Mouse (Mus musculus) layer of hippocampus, postnatal 36 days (tissue): ENCODE measurements around the gene Poc1b. TPM values are rescaled to one million over a fixed set of nuclear protein-coding genes. Genes with fewer than 3 reads are reported as not detected.
"Not testable (repeated sequence)": the region's sequence is repeated elsewhere in the genome, so short reads cannot be mapped to it uniquely, and the experiment has no call there.

Experiments used
- DNase-seq, 2 experiments: peaks; one replicate each; pipeline ENCODE4 v3.0.0; 2022
- total RNA-seq, 2 experiments: library from RNA; stranded (reverse); gene quantifications; 2 replicates each; pipeline ENCODE4 v1.2.3; 2021

Gene Poc1b
- total RNA-seq, 2 experiments from 2014 or later = 6.9 to 9.0 TPM

GRCm38 (mm10) chr10:99196556-99196955 lies 89.7 kb downstream of the Poc1b start:
- DNase-seq = no peak

DNA sequence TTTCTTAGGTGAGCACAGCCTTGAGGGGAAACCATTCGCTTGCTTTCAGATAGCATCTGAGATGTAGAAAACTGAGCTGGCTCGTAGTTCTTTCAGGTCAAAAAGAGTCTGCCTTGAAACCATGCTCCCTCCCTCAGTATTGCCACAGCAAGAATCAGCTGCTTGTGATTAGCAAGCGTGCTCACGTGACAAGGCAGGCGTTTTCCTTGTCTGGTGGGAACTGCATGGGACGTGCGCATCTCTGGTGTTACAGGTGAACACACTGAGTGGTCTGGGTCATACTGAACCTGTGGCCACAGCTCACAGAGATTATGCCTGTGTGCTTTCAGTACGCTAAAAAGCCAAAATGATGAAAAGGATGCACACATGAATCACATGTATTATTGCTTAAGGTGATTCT lies 90.3 kb downstream of the Poc1b start:
- no peak for DNase-seq

GRCm38 (mm10) chr10:99197607-99198305 lies 90.9 kb downstream of the Poc1b start:
- DNase-seq = no peak

DNA sequence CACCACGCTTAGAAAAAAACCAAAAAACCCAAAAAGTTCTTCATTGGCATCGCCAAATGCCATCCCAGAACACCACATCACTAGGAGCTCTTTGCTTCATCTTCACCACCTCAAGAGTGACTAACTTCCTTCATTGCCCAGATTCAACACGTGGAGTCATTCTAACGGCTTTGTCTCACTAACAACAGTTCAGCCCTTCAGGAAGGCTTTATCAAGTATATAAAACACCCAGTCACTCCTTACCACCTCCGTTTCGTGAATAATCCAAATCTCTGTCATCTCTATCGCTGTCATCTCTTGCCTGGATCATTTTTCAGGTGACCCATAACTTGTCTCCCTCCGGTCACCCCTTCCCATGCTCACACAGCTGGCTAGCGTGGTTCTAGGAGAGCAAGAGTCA lies 92.1 kb downstream of the Poc1b start:
- no peak for DNase-seq

- no peak for DNase-seq
Observed at GRCm38 (mm10) chr10:99200944-99201343, 94.1 kb downstream of the Poc1b start.

GRCm38 (mm10) chr10:99201786-99202185 lies 95.0 kb downstream of the Poc1b start:
- DNase-seq = no peak

GRCm38 (mm10) chr10:99202363-99202762 lies 95.5 kb downstream of the Poc1b start:
- DNase-seq = no peak

- no peak for DNase-seq
Observed at GRCm38 (mm10) chr10:99203163-99203562, 96.3 kb downstream of the Poc1b start.

DNA sequence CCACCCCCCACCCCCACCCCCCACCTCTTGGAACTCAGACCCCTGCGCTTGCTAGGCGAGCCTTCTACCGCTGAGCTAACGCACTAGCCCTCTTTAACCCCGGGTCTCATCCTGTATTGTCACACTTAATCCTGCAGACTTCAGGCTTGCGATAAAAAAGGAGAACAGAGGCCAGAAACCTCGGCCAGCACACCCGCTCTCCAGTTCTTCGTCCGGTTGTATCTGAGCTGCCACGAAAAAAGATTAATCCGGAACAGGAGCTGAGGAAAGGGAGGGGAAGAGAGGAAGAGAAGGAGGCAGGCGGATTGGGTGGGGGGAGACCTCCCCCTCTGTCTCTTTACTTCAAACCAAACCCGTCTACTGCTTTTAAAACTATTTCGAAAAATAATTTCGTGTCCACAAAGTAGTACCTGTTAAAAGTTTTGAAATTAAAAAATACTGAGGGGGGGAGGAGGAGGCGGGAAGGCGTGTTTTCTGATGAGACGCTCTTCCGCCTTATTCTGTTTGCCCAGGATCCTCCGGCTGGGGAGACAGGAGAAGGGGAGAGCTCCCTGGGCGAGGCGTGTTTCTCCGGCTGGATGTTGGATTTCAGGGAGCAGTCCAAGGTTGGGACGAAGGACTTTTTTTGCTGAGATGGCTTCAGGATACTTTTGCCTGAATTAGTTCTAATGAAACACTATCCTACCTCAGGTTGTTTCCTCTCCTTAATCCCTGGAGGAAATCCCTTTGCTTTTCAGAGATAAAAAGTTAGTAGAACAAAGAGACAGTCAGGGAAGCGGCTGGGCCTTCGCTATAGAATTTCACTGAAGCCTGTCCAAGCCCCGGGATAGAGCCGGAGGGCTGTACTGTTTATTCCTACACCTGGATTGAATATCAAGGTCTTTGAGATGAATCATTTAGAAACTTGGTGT lies 97.0 kb downstream of the Poc1b start:
- DNase-seq = no peak

- DNase-seq = no peak
Observed at GRCm38 (mm10) chr10:99204553-99204952, 97.7 kb downstream of the Poc1b start.

DNA sequence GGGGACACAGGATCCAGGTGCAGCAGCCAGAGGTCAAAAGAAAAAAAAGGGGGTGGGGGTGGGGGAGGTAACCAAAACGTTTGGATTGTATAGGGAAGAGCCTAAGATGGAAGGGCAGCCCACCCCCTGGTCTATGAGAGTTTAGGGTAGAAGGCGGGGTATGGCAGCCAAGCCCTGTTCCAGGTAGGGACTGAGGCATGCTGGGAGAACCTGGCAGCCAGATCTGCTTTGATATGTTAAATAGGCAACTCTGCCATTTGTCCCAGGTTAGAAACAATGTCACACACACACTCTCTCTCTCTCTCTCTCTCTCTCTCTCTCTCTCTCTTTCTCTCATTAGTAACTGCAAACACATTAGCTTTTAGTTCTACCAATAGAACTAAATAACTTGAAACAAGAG lies 100.3 kb downstream of the Poc1b start:
- DNase-seq = no peak

GRCm38 (mm10) chr10:99209146-99209800 lies 102.4 kb downstream of the Poc1b start:
- DNase-seq = no peak

- no peak for DNase-seq
Observed at GRCm38 (mm10) chr10:99211021-99211420, 104.2 kb downstream of the Poc1b start.

DNA sequence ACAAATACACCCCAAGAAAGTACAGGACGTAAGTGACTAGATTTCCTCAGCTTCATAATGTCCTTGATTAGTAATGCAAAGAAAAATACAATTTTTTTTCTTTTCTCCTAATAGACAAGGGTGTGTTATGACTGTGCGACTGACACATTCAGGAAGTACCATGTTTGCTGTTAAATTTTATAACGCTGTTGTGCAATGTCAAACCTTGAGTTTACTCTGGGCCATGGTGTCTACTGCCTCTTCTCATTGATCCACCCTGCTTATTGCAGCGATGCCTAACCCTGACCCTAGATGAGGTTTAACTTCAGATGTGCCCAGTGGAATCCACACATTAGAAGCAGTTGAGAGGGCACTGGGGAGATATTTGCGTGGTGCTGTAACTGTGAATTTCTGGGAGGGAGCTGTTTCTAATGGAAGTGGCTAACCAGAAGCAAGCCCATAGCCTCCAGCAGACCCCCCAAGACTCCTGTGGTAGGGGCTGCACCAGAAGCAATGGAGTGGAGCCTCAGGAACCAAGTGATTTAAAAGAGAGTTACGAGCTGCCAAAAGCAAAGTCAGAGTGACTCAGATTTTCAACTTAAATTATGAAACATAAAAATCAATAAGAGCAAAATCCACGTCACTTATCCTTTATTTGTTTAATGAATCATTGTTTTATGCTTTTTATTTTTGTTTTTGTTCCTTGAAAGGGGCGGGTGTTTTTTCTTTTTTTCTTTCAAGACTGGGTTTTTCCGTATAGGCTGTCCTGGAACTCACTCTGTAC lies 104.8 kb downstream of the Poc1b start:
- no peak for DNase-seq

DNA sequence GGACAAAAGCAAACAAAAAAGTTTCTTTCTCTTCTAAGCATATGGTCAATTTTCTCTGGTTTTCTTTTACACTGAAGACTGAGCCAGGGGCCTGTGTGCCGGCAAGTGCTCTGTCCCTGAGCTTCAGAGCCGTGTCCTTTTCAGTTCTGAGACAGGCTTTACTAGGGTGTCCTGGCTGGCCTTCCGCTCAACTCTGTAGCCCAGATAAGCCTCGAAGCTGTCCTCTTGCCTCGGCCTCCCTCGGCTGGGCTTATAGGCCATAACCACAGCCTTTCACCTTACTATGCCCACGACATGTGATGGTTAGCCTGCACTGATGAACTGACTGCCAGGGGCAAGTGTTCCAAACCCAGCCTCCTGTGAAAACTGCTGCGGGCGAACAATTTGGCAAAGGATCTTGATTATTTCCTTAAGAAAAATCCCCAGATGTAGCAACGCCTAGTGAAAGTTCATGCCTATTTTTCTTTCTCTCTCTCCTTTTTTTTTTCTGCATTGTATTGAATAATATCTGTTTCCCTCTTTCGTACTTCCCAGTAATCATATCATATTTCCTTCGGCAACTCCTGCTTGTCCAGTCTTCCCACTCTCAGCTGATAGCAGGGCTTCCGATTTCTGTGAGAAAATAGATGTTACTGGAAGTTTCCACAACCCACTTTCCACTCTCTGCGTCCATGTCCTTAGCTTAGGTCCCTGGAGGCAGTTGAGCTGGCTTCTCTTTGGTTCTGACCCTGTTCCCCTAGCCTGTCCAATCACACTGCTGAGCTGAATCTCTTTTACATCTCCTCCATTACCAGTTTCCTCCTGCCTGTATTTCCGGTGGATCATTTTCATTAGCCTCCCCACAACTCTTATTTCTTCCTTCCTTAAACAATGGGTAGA lies 107.8 kb downstream of the Poc1b start:
- no peak for DNase-seq

GRCm38 (mm10) chr10:99216570-99216969 lies 109.7 kb downstream of the Poc1b start:
- DNase-seq = not testable (repeated sequence)

DNA sequence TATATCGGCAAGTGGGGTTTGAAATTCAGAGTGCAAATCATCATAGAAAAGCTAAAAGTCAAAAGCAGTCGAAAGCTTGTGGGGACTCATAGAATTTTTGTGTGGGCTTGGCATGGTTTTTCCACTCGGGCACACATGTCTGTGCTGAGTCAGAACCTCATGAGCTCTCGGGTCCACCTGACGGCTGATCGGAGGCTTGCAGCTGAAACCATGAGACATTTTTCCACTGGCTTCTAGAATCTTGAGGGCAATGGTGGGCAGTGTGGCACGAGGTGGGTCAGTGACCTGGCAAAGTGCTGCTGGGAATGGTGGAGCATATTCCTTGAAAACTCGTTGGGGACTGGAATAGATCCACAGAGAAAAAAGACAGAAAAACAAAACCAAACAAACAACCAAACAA lies 114.7 kb downstream of the Poc1b start:
- DNase-seq = no peak

DNA sequence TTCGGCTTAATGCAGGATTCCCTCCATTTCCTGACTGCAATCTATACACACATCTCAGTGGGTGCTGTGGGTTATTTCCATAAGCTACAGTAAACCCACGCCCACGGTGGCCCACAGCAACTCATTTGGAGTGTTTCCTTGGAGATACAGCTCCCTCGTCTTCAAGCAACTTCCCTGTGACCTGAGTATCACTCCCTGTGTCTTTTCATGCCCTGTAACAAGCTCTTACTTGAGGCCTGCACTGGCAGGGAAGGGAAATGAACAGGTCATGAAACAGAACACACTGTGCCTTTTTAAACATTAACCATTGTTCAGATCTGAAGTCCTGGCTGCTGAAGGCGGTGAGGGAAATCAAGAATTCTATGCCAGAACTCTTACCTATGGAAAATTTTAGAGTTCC lies 115.9 kb downstream of the Poc1b start:
- no peak for DNase-seq

GRCm38 (mm10) chr10:99224218-99224617 lies 117.4 kb downstream of the Poc1b start:
- DNase-seq = no peak

DNA sequence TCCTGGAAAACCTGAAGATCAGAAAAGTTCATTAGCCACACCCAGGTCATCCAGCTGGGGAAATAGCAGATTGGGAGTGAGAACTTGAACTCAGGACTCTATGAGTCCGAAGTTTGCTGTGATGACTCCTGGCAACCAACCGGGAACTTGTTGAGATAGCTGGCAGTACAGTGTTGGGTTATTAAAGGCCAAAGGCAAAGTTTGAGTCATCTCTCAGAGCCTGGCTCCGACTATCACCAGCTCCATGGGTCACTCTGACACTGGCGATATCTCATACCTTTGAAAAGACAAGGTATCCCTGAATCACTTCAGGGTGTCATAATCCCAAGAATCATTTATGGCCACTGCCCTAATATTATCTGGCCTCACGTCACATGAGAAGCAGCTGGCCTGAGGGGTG lies 119.9 kb downstream of the Poc1b start:
- DNase-seq = no peak
